Mouse (Mus musculus): ENCODE measurements around the gene Tmem268. TPM values are rescaled to one million over a fixed set of nuclear protein-coding genes. Genes with fewer than 3 reads are reported as not detected.

The Tmem268 gene
- polyA plus RNA-seq, 1 experiment = 12.3 TPM

- 82% methylated on average over 1 of the region's 1 CpGs for WGBS
- DNase-seq = no peak
- no peaks in the 10 kb centered on the region for H3K4me1 ChIP-seq (ENCODE audit: control insufficient read depth, insufficient read depth, low read length)
- TF ChIP-seq POLR2A (IDR thresholded peaks at IDR 0.05; ENCODE audit: borderline replicate concordance, insufficient read depth, low read length) (no peak), CTCF (IDR thresholded peaks at IDR 0.05; ENCODE audit: borderline replicate concordance, insufficient read depth, low read depth, low read length) (no peak)
- H3K27ac ChIP-seq (ENCODE audit: insufficient read depth, low read length) = no peak overlapping the region; the same call in 1 of the 2 replicates
- no peak overlapping the region for H3K4me3 ChIP-seq (replicated peaks; ENCODE audit: insufficient read depth, low read depth, low read length)
- H3K27me3 ChIP-seq (ENCODE audit: control insufficient read depth, insufficient read depth, low read length) = no peaks in the 10 kb centered on the region
Observed at GRCm38 (mm10) chr4:63605968-63606367, 47.4 kb downstream of the Tmem268 start.

GRCm38 (mm10) chr4:63608391-63608790, 49.8 kb downstream of the Tmem268 start:
- Histone ChIP-seq H3K4me1 (ENCODE audit: control insufficient read depth, insufficient read depth, low read length) (no peaks in the 10 kb centered on the region), H3K4me3 (replicated peaks; ENCODE audit: insufficient read depth, low read depth, low read length) (no peak overlapping the region), H3K27ac (ENCODE audit: insufficient read depth, low read length) (no peak overlapping the region), H3K27me3 (ENCODE audit: control insufficient read depth, insufficient read depth, low read length) (no peaks in the 10 kb centered on the region)
- no peak for DNase-seq
- WGBS = 64% methylated on average over 7 of the region's 7 CpGs
- TF ChIP-seq CTCF (IDR thresholded peaks at IDR 0.05; ENCODE audit: borderline replicate concordance, insufficient read depth, low read depth, low read length) = no peak
- no peak for TF ChIP-seq POLR2A (IDR thresholded peaks at IDR 0.05; ENCODE audit: borderline replicate concordance, insufficient read depth, low read length)

- WGBS = 76% methylated on average over 2 of the region's 2 CpGs
- DNase-seq = no peak
Observed at GRCm38 (mm10) chr4:63621861-63622260, 63.3 kb downstream of the Tmem268 start.

GRCm38 (mm10) chr4:63622378-63622835, 63.8 kb downstream of the Tmem268 start, which contains the start of gene Tex48:
Tex48 (minus strand) TSS chr4:63622428.
- H3K27ac ChIP-seq (ENCODE audit: insufficient read depth, low read length) = no peak within 1 kb of the TSS
- H3K4me1 ChIP-seq (ENCODE audit: control insufficient read depth, insufficient read depth, low read length) = no peaks in the 10 kb centered on the region
- no peak for DNase-seq
- H3K27me3 ChIP-seq (ENCODE audit: control insufficient read depth, insufficient read depth, low read length) = no peaks in the 10 kb centered on the region
- 56% methylated on average over 5 of the region's 5 CpGs for WGBS
- no peak within 1 kb of the TSS for H3K4me3 ChIP-seq (replicated peaks; ENCODE audit: insufficient read depth, low read depth, low read length)
- TF ChIP-seq CTCF (IDR thresholded peaks at IDR 0.05; ENCODE audit: borderline replicate concordance, insufficient read depth, low read depth, low read length) = no peak
- no peak for TF ChIP-seq POLR2A (IDR thresholded peaks at IDR 0.05; ENCODE audit: borderline replicate concordance, insufficient read depth, low read length)

More at GRCm38 (mm10) chr4:63621861-63622260, 63.3 kb downstream of the Tmem268 start:
- H3K4me3 ChIP-seq (replicated peaks; ENCODE audit: insufficient read depth, low read depth, low read length) = no peak overlapping the region
- no peak for TF ChIP-seq POLR2A (IDR thresholded peaks at IDR 0.05; ENCODE audit: borderline replicate concordance, insufficient read depth, low read length)
- no peak for TF ChIP-seq CTCF (IDR thresholded peaks at IDR 0.05; ENCODE audit: borderline replicate concordance, insufficient read depth, low read depth, low read length)
- no peak overlapping the region for H3K27ac ChIP-seq (ENCODE audit: insufficient read depth, low read length)
- H3K4me1 ChIP-seq (ENCODE audit: control insufficient read depth, insufficient read depth, low read length) = no peaks in the 10 kb centered on the region
- no peaks in the 10 kb centered on the region for H3K27me3 ChIP-seq (ENCODE audit: control insufficient read depth, insufficient read depth, low read length)

- H3K4me1 ChIP-seq (ENCODE audit: control insufficient read depth, insufficient read depth, low read length) = no peaks in the 10 kb centered on the region
- 86% methylated on average over 3 of the region's 3 CpGs for WGBS
- no peak overlapping the region for H3K27ac ChIP-seq (ENCODE audit: insufficient read depth, low read length)
- TF ChIP-seq CTCF (IDR thresholded peaks at IDR 0.05; ENCODE audit: borderline replicate concordance, insufficient read depth, low read depth, low read length) (no peak), POLR2A (IDR thresholded peaks at IDR 0.05; ENCODE audit: borderline replicate concordance, insufficient read depth, low read length) (no peak)
- DNase-seq = no peak
- no peak overlapping the region for H3K4me3 ChIP-seq (replicated peaks; ENCODE audit: insufficient read depth, low read depth, low read length)
- H3K27me3 ChIP-seq (ENCODE audit: control insufficient read depth, insufficient read depth, low read length) = no peaks in the 10 kb centered on the region
Observed at GRCm38 (mm10) chr4:63625563-63626080, 67.0 kb downstream of the Tmem268 start.

GRCm38 (mm10) chr4:63627111-63627510, 68.5 kb downstream of the Tmem268 start:
- Histone ChIP-seq H3K27ac (ENCODE audit: insufficient read depth, low read length) (no peak overlapping the region), H3K27me3 (ENCODE audit: control insufficient read depth, insufficient read depth, low read length) (no peaks in the 10 kb centered on the region), H3K4me3 (replicated peaks; ENCODE audit: insufficient read depth, low read depth, low read length) (no peak overlapping the region), H3K4me1 (ENCODE audit: control insufficient read depth, insufficient read depth, low read length) (no peaks in the 10 kb centered on the region)
- DNase-seq = no peak
- 85% methylated on average over 8 of the region's 8 CpGs for WGBS
- TF ChIP-seq POLR2A (IDR thresholded peaks at IDR 0.05; ENCODE audit: borderline replicate concordance, insufficient read depth, low read length) (no peak), CTCF (IDR thresholded peaks at IDR 0.05; ENCODE audit: borderline replicate concordance, insufficient read depth, low read depth, low read length) (no peak)

GRCm38 (mm10) chr4:63633181-63633580, 74.6 kb downstream of the Tmem268 start:
- H3K27ac ChIP-seq (ENCODE audit: insufficient read depth, low read length) = no peak overlapping the region
- WGBS = 89% methylated on average over 2 of the region's 2 CpGs
- H3K4me1 ChIP-seq (ENCODE audit: control insufficient read depth, insufficient read depth, low read length) = no peaks in the 10 kb centered on the region

More at GRCm38 (mm10) chr4:63633181-63633580, 74.6 kb downstream of the Tmem268 start:
- no peak for DNase-seq
- TF ChIP-seq CTCF (IDR thresholded peaks at IDR 0.05; ENCODE audit: borderline replicate concordance, insufficient read depth, low read depth, low read length) = no peak
- TF ChIP-seq POLR2A (IDR thresholded peaks at IDR 0.05; ENCODE audit: borderline replicate concordance, insufficient read depth, low read length) = no peak
- Histone ChIP-seq H3K27me3 (ENCODE audit: control insufficient read depth, insufficient read depth, low read length) (no peaks in the 10 kb centered on the region), H3K4me3 (replicated peaks; ENCODE audit: insufficient read depth, low read depth, low read length) (no peak overlapping the region)

Other genes starting within 250 kb of the Tmem268 start
- not detected in 2 replicates for gene Orm1, start 214.2 kb upstream of the Tmem268 start, polyA plus RNA-seq (2012; rRNA removed)
- 0.14 TPM in 1 of 2 replicates, not detected in the other for gene Orm3, start 202.6 kb upstream of the Tmem268 start, polyA plus RNA-seq (2012; rRNA removed)
- gene Orm2, start 196.3 kb upstream of the Tmem268 start, polyA plus RNA-seq (2012; rRNA removed) = not detected in 2 replicates
- gene Akna, start 155.4 kb upstream of the Tmem268 start, polyA plus RNA-seq (2012; rRNA removed) = 1.9 TPM in 2 replicates
- 91.9 and 101 TPM in 2 replicates for gene Whrn, start 62.8 kb upstream of the Tmem268 start, polyA plus RNA-seq (2012; rRNA removed)
- gene Atp6v1g1, start 14.0 kb upstream of the Tmem268 start, polyA plus RNA-seq (2012; rRNA removed) = 148 and 154 TPM in 2 replicates
- not detected in 2 replicates for gene Gm11213, start 46.5 kb downstream of the Tmem268 start, polyA plus RNA-seq (2012; rRNA removed)
- not detected in 2 replicates for gene Tex48, start 63.6 kb downstream of the Tmem268 start, polyA plus RNA-seq (2012; rRNA removed)
- not detected in 2 replicates for gene Gm11214, start 104.6 kb downstream of the Tmem268 start, polyA plus RNA-seq (2012; rRNA removed)
- gene Tnfsf15, start 186.3 kb downstream of the Tmem268 start, polyA plus RNA-seq (2012; rRNA removed) = 0.03 TPM in 2 replicates

All from cerebellum, adult 2 months (tissue).